ENCODE assay signal across 31 mouse cellular contexts in genomic region chr16:21415128-21415527, GRCm38 (mm10).
"Had no signal": no experiment of that assay in that cellular context is flagged by ENCODE, and none has a peak within 500 bp of the region (broad histone marks: within the 10 kb centered on the region; RNA-seq: fewer than 3 reads in every experiment).

No protein-coding gene starts in this region.

- H3K4me2 ChIP-seq: heart, embryonic 11.5 days; heart, embryonic 12.5 days; heart, embryonic 13.5 days; heart, embryonic 15.5 days; hindbrain, embryonic 12.5 days; hindbrain, embryonic 13.5 days; hindbrain, embryonic 14.5 days; hindbrain, embryonic 15.5 days; intestine, embryonic 15.5 days; kidney, embryonic 15.5 days had no signal

- DNase-seq: heart, postnatal 10 days; heart, postnatal 14 days; heart, postnatal 36 days; heart, postnatal 4 days; kidney, adult 11 months; kidney, adult 18-20 months; kidney, adult 2 months; kidney, adult 8-10 months; kidney, adult 9 months; kidney, postnatal 10 days; kidney, postnatal 14 days; kidney, postnatal 25 days; kidney, postnatal 36 days; kidney, postnatal 4 days; layer of hippocampus, adult 9-11 months; layer of hippocampus, postnatal 36 days had no signal

- H3K4me1 ChIP-seq: hindbrain, embryonic 10.5 days; hindbrain, embryonic 12.5 days; hindbrain, embryonic 13.5 days; hindbrain, embryonic 15.5 days; intestine, embryonic 15.5 days; kidney, embryonic 15.5 days had no signal

- H3K36me3 ChIP-seq: heart, embryonic 10.5 days; heart, embryonic 12.5 days; heart, embryonic 13.5 days; heart, embryonic 15.5 days; hindbrain, embryonic 10.5 days; hindbrain, embryonic 12.5 days; hindbrain, embryonic 13.5 days; hindbrain, embryonic 15.5 days; intestine, embryonic 15.5 days; kidney, embryonic 15.5 days had no signal

- H3K27ac ChIP-seq: heart, embryonic 10.5 days; heart, embryonic 13.5 days; heart, embryonic 15.5 days; hindbrain, embryonic 10.5 days; hindbrain, embryonic 12.5 days; hindbrain, embryonic 13.5 days; hindbrain, embryonic 14.5 days; hindbrain, embryonic 15.5 days; hindbrain, postnatal 0 days; intestine, embryonic 15.5 days; kidney, embryonic 15.5 days; kidney, postnatal 0 days; layer of hippocampus, adult 2 months had no signal

- H3K27me3 ChIP-seq: heart, embryonic 13.5 days; hindbrain, embryonic 12.5 days; hindbrain, embryonic 13.5 days; hindbrain, embryonic 15.5 days; intestine, embryonic 15.5 days; kidney, embryonic 15.5 days had no signal

- H3K4me3 ChIP-seq: heart, embryonic 10.5 days; heart, embryonic 12.5 days; heart, embryonic 13.5 days; heart, embryonic 15.5 days; hindbrain, embryonic 10.5 days; hindbrain, embryonic 12.5 days; hindbrain, embryonic 13.5 days; hindbrain, embryonic 15.5 days; intestine, embryonic 15.5 days; kidney, embryonic 15.5 days; layer of hippocampus, adult 2 months had no signal

- H3K9ac ChIP-seq: heart, embryonic 12.5 days; heart, embryonic 13.5 days; heart, embryonic 15.5 days; hindbrain, embryonic 12.5 days; hindbrain, embryonic 13.5 days; hindbrain, embryonic 14.5 days; hindbrain, embryonic 15.5 days; intestine, embryonic 15.5 days; kidney, embryonic 15.5 days had no signal

- H3K9me3 ChIP-seq: heart, embryonic 10.5 days; heart, embryonic 12.5 days; heart, embryonic 13.5 days; heart, embryonic 15.5 days; hindbrain, embryonic 10.5 days; hindbrain, embryonic 12.5 days; hindbrain, embryonic 13.5 days; hindbrain, embryonic 15.5 days; intestine, embryonic 15.5 days; kidney, embryonic 15.5 days had no signal
